Mouse (Mus musculus): ENCODE results near the gene Atxn1.

Atxn1 gene

DNA sequence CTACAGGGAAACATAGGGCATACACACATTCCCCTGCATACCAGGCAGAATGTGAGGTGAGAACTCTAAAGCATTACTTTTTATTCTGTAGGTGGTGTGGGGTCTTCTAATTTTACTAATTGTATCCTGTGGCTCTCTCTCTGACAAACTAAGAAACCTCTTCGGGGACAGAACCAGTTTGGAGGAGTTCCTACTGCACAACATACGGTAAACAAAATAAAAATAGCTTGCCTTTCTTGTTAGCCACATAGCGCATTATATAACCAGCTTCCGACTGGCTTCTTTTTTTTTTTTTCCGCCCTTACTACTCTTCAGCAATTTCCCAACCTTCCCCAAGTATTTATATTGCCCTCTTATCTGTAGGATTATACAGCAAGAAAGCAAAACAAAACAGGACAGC, 2.0 kb downstream of the Atxn1 start:
- no peak for DNase-seq

DNA sequence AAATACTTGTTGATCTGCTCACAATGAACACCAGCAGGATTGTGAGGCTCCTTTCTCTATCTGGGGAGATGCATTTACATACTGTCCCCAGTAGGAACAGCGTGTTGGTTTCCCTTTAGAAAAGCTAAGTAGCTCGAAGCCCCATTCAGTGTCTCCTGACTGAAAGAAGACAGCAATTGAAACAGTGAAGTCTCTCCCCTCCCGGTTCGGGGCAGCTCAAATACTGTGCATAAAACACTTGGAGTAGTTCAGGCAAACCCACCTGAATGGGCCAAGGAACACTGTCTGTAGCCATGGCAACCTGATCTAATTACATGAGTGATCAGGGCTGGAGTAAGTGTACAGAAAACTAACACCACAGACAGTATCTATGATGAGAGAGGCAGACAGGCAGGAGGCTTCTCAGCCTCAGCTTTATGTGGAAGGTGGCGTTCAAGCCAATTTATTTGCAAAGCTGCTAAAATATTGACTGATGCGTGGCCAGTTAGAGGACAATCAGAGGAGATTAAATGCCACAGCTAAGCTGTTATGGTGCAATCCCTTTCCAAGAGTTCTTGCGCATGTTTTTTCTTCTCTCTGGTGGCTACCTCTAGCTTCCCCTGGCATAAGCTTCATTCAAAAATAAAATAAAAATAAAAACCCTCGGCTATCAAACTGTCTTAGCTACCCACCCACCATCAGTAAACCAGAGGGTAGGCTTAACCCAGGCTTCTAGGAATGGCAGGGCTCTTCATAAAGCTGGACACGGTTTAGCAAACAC, 2.8 kb downstream of the Atxn1 start:
- DNase-seq, result no peak

DNA sequence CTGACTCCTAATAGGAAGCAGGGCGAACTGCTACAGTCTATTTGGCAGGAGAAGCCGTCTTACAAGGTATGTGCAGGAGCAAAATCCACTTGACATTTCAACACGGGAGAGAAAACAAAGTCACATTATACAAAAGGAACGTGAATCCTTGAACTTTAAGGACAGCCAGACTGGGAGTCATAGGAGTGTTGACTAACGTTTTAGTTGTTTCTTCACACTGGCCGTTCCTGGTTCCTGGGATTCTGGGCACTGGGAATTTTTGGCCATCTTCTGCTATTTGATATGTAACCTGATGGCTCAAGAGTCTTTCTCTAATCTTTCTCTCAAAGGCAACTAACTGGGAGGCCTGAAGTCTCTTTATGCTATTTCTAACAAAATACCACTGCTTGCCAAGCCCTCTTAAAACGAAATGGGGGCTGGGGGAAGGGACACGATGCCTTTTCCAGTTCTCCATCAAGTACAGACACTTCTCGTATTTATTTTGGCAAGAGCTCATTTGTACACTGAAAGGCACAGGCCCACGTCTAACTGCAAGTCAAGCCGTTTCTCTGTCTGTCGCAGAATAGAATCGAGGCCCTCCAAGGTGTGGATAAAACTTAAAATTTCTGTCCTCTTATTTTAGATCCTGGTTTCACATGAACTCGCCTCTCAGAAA, 4.4 kb downstream of the Atxn1 start:
- no peak for DNase-seq

DNA sequence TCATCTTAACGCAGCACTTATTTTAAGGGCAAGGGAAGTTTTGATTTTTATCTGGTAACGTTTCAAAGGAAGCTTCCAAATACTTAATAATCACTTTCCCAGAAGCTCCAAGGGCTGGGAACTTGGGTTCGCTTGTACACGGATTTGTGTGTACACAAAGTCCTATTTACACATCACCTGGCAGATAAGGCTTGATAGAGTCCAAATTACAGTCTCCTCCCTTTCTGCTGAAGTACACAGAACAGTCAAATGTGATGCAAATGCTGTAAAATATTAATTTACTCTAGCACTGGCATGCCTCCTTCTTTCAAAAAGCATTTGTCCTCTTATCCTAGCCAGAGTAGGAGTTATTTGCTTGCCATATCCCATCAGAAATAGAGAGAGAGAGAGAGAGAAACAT, 6.5 kb downstream of the Atxn1 start:
- no peak for DNase-seq

DNA sequence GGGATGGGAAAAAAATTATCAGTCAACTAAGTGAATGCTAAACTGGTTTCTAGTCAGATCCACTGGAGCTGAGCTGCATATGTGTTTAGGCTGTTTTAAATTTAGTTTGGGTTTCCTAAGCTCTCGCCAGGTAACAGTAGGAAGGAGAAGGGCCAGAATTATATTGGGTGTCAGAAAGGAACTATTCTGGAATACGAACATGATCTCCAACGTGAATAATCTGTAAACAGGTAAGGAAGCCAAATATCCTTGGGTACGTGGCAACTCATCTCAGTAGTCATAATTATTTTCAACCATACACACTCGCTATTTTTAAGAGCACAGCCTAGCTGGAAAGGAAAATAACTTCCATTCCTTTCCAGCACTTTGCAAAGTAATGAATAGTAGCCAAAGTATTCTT, 7.2 kb downstream of the Atxn1 start:
- no peak for DNase-seq

DNA sequence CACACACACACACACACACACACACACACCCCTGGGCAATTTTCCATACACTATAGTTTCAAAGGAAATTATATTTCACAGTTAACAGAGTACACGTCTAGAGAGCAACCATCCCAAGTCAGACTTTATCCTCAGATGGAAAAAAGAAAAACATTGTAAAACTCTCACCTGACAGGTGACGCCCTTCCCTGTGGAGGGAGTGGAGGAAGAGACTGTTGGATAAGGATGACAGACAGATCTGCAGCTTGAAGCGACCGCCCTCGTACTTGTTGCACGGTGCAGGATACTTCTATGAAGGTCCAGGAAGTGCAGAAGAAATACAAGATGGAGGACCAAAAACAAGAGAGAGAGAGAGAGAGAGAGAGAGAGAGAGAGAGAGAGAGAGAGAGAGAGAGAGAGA, 8.5 kb downstream of the Atxn1 start:
- no peak for DNase-seq

DNA sequence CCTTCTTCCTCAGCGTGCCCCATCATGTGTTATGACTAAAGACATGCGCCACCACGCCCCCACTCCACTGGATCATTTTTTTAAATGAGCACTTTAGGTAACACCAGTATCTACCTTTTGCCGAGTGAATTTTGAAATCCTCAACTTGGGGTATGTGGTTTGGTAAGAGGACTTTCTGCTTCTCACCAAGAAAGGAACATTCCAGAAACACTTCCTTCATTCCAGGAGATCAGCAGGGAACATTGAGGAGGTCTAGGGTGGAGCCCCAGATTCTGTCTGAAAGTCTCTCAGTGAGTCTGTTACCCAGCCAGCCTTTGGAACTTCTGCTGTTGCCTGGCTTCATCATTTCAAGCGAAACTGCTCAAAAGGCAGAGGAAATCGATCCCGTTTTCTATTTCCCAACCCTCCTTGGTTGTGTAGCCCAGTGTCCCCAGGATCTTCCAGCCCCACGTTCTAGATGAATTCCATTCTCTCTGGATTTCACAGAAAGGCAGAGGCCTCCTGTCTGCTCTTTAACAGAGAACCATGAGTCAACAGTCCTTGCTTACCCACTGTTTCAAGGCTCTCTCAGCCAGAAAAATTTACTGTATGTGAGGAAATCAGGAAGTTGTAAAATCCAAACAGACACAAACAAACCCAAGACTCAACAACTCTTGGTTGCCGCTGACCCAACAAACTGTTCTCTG, 9.3 kb downstream of the Atxn1 start:
- DNase-seq, result no peak

DNA sequence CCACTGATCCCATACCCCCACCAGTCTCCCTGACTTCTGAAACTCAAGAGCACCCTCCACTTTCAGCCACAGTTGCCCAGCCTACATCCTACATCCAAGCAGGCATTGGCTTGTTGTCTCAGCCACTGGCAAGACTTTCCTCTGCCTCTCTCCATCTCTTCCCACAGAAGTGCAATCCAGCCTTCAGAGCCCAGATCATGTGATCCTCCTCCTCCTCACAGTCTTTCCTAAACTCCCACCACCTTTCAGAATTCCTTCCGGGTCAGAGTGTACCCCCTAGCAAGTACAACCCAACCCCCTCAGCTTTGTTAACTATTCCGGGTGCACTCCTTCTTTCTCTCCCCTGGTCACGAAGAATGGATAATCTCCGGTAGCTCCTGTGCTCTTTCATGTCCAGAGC, 11.7 kb downstream of the Atxn1 start:
- DNase-seq, result no peak

DNA sequence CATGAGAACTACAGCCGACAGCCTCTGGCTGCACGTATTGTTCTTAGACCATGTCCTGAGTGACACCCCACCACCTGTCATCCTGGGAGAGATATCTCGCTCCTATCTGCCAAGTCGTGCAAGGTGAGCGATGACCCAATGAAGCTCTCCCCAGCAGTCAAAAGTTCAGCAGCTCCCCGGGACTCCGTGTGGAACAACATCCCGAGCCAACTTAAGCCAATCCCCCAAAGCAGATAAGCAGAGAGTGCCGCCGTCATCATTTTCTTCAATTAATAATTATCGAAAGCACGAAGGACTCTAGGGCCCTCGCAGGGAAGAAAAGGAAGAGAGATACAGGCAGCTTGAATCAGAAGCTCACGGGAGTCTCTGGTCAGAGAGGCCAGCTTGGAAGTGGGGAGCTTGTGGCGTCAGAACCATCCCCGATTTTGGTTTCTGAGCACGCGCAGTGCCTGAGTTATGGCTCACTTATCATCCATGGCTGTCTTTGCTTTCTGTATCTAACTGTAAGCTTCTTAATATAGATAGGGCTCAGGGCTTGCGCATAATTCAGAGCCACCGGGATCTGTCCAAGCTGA, 13.7 kb downstream of the Atxn1 start:
- DNase-seq, result no peak

DNA sequence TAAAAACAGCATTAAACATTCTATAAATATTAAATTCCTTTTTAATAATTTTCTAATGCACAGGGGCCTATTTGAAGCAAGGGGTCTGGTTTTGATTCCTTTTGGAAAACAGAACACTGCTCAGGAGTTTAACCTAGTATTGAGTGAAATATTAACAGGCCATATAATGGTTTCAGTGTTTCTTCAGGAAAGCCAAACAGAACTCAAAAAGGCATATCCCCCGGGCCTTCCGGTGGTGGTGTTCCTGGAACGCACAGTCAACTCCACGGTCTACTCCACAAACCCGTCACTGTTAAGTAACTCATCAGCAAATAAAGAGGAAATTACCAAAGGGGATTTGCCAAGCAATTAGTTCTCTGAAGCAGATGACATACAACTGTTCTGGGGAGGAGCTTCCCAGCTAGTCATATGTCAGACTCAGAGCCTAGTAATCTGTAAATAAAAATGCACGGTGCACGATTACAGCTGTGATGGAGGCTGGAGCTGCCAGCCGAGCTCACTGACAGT, 14.4 kb downstream of the Atxn1 start:
- peak; percentile 43 to 60 for DNase-seq

DNA sequence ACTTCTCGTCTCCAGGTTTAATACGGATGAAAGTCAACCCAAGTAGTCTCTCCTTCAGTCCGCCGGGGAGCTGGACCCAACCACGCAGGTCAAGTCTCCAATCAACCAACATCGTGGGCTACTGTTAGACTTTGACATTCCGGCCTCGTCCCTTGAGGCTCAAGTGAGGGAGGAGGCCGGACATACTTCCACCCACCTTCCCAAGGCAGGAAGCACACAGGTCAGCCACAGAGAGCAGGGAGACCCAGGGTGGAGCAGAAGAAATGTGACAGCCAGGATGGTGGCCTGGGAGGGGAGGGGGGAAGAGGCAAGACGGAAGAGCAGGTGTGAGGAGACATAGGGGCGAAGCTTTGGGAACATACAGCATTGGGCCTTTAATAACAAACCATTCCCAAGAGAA, 18.7 kb downstream of the Atxn1 start:
- no peak for DNase-seq

DNA sequence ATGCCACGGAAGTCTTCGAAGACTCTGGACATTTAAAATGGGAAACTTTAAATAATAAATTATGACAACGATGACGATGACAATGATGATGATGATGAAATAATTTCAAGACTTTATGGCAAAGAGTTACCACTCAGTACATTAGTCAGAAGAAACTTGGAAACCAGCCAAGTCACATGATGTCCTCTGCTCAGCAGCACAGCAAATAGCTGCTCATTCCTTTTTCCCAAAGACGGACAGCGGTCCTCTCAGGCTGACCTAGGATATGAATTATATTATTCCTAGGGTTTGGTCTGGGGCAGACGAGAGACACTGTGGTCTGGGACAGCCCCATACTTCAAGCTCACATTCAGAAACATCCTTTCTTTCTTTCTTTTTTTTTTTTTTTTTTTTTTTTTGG, 22.5 kb downstream of the Atxn1 start:
- no peak for DNase-seq

DNA sequence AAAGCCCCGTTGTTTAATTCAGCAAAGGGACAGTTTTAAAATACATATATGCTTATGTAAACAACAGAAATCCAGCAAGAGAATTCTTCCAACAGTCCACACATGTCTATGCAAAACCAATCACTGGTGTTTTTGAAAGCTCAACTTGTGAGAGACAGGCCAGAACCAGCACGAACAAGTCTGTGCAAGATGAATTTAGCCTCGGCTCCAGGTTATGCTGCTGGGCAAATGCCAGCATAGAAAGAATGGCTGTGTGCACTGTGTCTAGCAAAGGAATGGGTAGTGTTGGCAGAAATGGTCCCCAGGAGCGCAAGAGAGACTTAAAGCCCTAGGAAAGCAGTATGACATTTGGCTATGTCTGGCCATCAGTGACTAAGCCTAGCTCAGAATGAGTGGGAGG, 24.1 kb downstream of the Atxn1 start:
- no peak for DNase-seq

DNA sequence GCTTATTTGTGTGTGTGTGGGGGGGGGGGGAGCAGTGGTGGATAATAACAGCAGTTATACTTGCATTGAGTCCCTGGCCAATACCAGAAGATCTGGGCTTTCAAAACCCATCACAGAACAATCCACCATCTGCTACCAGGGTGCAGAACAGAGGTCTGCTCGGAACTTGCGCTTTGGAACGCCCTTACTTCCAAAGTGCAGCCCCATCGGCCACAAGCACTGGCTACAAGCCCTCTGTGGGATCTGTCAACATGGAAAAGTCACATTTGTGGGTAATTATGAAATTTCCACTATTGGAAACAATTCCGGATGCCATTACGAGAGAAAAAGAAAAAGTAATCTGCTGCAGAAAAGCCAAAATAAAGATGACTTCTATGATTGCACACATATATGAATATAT, 25.2 kb downstream of the Atxn1 start:
- no peak for DNase-seq

DNA sequence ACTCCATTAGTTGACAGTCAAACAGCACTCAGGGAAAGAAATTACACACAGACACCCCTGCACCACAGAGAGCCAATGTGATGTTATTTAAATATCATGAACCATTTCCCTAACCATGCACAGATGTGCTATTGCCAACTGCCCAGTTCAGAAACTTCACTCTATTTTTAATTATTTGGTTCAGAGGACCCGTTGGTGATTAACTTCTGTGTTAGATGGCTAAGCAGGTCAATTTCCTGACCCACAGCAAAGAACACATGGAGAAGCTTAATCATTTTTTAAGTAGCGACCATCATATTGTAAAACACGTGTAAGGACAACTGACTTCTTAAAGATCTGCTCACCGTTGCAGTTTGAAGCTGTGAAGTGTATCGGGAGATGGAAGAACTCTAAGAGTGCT, 26.7 kb downstream of the Atxn1 start:
- no peak for DNase-seq

DNA sequence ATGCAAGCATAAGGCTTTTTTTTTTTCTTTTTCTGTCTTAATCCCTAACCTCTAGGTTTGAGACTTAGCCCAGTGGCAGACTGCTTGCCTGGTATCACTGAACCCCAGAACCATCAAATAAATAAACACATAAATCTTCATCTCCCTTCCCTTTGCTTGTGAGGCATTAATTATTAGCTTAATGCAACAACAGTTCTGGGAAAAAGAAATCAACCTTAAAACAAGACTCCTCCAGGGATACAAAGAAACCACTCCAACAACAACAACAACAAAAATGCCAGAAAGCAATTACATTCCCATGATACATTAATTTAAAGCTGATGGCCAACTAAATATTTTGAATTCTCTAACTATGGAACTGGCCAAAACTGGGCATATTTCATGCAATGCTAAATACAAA, 28.0 kb downstream of the Atxn1 start:
- no peak for DNase-seq

DNA sequence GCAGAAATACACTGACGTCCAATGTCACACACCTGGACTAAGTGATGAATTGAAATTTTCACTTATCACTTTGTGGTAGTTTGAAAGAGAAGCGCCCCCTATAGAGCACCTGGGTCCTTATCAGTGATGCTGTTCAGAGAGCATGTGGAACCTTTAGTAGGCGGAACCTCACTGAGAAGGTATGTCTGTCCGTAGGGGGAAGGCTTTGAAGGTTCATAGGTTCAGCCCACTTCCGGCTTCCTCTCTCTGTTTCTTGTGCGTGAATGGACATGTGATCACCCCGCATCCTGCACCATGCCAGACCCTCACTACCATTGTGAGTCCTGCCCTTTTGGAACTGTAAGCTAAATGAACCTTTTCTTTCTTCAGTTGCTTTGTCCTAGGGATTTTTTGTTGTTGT, 29.0 kb downstream of the Atxn1 start:
- no peak for DNase-seq

DNA sequence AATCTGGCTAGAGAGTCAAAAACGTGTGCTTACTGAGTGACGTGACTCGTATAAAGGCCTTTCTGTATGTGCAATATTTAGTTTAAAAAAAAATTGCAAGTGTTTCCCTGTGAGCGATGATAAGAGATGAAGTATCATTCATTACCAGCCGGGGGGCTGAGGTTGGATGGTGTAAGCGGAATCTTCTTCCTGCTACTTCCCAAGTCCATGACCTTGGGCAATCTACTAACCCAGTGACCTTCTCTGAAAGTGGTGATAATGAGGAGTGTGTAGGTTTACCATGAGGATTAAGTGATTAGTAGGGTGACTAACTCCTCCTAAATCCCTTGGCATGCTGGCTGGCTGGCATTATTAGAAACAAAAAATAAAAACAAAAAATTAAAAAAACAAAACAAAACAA, 30.0 kb downstream of the Atxn1 start:
- DNase-seq, result no peak

DNA sequence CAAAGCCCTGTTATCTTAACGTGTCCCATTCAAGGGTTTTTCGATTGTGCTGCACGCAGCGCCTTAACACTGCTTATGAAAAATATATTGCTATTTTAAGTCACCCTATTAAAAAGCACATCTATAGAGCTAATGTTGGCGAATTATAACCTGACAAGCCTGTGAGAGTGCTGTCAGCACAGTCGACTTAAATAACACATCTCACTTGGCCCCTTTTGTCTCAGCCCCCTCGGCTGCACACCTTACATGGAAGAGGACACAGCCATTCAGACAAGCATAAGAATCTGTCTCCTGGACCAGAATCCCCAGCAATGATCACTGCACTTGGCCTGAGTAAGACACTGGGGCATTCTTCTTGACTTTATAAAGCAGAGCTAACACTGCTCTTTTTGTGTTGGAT, 30.7 kb downstream of the Atxn1 start:
- DNase-seq, result no peak

DNA sequence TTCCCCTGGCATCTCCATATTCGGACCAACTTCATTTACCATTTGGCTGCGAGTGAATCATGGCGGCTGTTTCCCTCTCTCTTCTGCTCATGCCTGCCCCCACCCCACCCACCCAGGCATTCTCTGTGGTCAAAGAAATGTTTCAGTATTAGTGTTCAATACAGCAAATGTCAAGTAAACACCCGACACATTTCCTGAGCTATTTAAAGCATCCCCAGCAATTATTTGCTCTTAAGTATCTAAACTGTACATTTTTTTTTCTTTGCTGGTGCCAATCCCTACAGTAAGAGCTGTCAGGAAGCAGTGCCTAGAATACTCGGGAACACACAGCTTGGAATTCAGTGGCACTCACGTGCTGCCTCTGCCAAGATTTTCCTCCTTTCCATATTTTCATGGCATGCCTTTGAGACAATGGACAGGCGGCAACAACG, 32.3 kb downstream of the Atxn1 start:
- DNase-seq, result no peak

DNA sequence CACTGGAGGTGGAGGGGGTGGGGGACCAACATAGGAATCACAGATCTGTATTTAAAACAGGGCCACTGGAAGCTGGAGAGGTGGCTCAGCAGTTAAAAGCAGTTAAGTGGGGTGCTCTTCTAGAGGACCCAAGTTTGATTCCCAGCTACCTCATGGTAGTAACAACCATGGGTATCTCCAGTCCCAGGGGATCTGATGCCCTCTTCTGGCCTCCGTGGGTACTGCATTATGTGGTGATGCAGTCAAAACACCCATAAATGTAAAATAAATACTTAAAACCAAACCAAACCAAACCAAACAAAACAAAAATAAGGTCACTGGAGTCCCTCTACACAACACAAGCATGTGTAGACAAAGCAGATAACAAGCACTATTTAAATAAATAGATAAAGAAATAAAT, 32.9 kb downstream of the Atxn1 start:
- peak; percentile 30 to 44 for DNase-seq

DNA sequence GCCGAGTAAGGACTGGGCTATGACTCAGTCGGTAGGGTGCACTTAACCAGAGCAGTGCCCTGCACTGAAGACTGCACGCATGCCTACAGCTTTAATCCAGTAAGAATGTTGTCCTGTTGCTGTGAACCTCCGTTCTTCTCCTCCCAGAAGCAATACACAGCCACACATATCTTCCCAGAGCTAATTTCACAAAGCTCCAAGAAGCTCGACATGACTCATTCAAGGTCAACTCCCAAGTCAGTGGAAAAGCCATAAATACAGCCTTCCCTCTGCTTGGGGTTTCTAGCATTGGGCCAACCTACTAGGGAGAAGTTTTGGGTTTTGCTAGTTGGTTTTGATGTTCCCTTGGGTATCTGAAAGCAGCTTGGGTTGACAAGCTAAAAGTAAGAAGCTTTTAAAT, 33.6 kb downstream of the Atxn1 start:
- DNase-seq, result no peak

DNA sequence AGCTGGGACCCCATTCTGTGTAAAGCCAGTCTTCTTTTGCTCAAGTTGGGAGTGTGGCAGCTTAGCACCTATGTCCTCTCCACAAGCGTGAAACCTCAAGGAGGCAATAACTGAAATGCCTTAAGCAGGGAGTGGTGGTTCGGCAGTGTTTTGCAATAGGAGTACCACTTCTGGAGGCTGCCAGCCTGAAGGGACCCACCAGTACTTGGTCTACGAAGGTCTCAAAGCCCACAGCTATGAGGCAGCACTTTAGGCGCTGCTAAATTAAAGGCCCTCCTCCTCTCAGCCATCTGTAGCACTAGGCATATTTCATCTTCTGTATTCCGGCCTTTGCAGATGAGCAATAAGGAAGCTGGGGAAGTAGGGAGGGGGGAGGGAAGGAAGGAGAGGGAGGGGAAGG, 35.1 kb downstream of the Atxn1 start:
- DNase-seq, result no peak

DNA sequence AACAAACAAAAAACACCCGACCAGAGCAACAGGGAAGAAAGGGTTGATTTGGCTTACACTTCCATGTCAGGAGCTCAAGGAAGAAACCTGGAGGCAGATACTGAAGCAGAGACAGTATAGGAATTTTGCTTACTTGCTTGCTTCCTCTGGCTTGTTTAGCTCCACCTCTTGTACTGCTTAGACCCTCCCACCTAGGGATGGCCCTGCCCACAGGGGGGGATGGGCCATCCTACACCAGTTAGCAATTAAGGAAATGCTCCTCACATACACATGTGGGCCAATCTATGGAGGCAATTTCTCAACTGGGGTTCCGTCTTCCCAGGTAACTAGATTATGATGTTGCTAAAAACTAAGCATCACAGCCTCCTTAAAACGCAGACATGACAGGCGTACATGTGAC, 39.5 kb downstream of the Atxn1 start:
- DNase-seq, result no peak
